Mouse (Mus musculus): ENCODE results near the gene Ccr7.

DNA sequence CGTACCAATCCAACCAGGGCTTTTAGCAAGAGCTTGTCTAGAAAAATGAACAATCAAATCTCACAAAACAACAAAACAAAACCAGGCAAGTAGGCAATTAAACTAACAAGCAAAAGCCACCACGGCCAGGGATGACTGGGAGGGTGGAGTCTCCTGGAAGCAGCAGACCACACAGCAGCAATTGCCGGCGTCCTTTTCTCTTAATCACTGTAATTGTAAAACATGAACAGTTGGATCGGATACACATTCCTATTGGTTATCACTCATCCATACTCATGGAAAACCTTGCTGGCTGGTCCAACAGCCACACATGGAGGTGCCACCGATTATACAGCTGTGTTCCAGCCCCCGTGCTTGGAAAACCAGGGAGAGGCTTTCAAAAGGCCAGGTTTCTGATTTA lies 37.0 kb downstream of the Ccr7 start:
- no peak for TF ChIP-seq CTCF (IDR thresholded peaks at IDR 0.05; ENCODE audit: low read depth)
- no peak for TF ChIP-seq EP300 (IDR thresholded peaks at IDR 0.05; ENCODE audit: low read depth)
